Mouse (Mus musculus): Measurements from ENCODE around the gene Sbno1.
A peak's percentile ranks its signal among the peaks of the same experiment; 100 is the strongest.

Sbno1 gene

DNA sequence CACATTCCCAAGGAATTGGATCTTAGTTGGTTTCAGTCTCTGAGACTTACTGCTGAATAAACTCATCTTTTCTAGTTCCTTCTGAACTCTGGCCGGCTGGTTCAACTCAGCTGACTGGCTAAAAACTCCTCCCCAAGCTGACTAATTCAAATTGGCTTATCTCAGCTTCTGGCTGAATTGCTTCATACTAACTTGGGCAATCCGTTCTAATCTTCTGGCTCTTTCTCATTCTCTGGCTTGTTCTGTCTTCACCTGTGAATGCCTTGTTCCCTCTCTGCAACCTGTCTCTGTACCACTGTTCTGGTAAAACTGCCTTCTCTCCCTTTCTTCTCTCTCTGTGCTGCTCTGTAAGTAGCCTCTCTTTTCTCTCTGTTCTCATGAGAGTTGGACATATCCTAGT lies 16.8 kb upstream of the Sbno1 start:
- no peak for DNase-seq

DNA sequence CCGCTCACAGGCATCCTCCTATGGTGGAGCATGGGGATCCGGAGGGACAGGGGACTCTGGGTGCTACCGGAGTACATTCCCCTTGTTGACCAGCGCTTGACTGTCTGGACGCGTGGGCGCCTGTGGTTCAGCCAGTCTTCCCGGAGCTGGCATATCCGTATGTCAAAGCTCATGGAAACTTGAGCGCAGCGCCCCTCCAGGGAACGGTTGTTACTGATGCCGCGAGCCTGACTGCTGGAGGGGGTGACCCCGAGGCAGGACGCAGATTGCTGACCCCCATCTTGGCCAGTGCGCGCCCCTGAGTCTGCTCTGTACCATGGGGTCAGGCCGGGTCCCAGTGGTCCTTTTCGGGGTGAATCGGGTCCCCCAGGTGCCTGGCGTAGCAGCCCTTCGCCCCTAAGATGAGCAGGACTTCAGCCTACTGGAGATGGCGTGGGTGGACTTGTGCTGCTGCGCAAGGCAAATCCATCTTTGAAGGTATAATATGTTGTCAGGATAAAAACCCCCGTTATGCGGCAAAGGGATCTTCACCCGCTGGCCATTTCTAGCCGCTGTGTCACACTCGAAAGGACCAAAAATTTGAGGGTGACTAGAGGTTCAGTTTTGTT lies 14.4 kb upstream of the Sbno1 start:
- DNase-seq, result peak; percentile 62

GRCm38 (mm10) chr5:124439447-124440093 lies 13.8 kb upstream of the Sbno1 start, which contains the start of gene Kmt5a:
TSS of gene Kmt5a (plus strand) at chr5:124439930.
- peak; percentile 96 for DNase-seq

DNA sequence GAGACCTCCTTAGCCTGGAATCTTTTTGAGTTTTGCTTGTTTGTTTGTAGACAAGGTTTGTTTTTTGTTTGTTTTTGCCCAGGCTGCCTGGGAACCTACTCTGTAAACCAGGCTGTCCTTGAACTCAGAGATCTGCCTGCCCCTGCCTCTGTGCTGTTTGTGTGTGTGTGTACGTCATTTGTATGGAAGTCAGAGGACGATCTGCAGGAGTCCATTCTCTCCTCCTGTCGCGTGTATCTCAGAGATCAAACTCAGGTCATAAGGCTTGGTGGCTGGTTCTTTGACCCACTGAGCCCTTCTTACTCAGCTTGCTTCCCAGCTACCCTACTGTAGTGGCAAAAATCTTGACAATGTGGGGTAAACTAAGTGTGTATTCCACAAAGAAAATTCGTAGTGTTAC lies 12.9 kb upstream of the Sbno1 start:
- DNase-seq, result no peak

- no peak for DNase-seq
Measured at GRCm38 (mm10) chr5:124438229-124438628, 12.4 kb upstream of the Sbno1 start.

- DNase-seq, result no peak
Measured at GRCm38 (mm10) chr5:124433048-124433447, 7.2 kb upstream of the Sbno1 start.

DNA sequence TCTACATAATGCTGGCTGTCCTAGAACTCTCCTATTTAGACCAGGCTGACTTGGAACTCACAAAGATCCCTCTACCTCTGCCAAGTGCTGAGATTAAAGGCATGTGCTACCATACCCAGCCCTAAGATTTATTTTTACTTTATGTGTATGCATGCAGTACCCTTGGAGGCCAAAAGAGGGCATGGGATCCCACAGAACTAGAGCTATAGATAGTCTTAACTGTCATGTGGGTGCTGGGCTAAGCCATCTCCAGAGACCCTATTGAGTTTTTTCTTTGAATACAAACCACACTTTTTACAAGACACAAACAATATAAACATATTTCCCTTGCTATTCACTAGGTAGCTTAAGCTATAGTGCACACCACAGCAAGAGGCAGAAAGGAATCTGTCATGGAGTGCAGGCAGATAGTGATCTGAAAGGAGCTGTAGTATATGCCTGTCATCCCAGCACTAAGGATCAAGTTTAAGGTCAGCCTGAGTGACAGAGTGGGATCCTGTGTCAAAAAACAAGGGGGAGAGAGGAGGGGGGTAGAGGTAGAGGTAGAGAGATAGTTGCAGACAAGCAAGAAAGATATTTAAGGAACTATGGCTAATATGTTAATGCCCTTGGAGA lies 6.7 kb upstream of the Sbno1 start:
- DNase-seq, result peak; percentile 76

DNA sequence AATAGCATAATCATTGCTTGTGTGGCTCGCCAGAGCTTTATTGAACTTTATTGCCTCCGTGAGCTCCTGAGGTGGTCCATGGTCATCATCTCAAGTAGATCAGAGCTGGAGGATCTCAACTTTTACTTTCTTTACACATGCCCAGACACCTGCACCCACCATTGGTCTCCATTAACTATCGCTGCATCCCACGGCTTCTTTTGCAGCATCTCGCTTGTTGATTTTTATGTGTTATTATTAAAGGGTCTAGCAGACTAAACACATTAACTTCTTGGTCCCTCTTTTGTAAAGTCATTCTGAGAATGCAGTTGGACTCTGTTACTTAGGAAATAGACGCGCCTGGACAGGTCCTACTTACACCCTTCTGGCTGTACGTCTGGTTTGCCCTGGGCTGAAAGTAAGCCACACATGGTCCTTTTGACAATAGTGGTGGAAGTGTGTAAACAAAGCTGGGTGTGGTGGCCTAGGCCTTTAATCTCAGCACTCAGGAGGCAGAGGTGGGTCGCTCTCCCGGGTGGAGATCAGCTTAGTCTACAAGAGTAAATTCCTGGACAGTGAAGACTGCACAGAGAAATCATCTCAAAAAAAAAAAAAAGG lies 772 bp upstream of the Sbno1 start:
- DNase-seq, result no peak

GRCm38 (mm10) chr5:124424723-124425411 lies 934 bp downstream of the Sbno1 start:
- peak; percentile 29 for DNase-seq

GRCm38 (mm10) chr5:124424200-124424722 lies 1.5 kb downstream of the Sbno1 start:
- no peak for DNase-seq

DNA sequence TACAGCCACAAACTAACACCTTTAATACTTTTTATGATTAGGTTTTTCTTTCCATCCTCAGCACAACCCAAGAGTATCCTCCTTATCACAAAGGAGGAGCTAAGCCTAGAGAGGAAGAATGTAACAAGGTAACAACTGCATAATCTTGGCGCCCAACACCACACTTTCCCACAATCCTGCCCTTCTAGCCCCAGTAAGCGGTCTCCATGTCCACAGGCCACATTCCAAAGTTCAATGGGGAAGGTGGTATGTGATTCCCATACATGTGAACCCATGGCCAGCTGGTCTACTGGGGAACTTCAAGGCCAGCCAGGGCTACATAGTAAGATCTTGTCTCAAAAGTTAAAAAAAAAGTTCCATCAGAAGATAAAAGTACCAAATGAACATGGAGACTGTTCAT lies 4.0 kb downstream of the Sbno1 start:
- no peak for DNase-seq

DNA sequence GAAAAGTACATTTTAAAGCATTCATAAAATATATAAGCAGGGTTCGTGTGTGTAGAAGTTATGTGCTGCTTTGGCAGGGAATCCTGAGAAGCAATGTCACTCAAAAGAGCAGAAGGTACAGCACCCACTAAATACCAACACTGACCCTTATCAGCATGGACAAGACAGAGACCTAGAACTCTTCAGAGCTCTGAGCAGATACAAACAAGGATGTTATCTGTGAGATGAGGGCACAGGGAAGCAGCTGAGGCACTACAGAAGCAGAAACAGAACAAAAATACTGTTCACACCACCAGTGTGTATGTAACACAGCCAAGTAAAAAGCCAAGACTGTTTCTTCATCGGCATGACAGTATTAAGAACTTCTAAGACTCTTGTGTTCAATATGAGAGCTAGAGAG lies 6.9 kb downstream of the Sbno1 start:
- DNase-seq, result no peak

DNA sequence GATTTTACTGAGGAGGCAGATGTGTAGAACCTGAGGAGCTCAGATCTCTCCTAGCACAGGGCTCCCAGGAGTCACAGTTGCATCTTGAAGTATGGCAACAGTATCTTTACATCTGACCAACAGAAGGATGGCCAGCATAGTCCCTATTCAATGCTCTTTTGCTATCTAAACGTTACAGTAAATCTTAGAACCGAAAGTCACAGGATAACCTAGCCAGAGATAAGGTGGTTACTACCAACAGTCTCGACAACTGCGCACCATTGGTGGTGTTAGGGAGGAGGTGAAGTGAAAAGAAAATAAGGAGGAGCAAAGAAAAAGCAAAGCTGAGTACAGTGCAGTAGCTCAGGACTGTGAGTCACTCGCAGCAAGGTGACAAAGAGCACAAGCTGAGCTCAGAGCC lies 13.6 kb downstream of the Sbno1 start:
- no peak for DNase-seq

DNA sequence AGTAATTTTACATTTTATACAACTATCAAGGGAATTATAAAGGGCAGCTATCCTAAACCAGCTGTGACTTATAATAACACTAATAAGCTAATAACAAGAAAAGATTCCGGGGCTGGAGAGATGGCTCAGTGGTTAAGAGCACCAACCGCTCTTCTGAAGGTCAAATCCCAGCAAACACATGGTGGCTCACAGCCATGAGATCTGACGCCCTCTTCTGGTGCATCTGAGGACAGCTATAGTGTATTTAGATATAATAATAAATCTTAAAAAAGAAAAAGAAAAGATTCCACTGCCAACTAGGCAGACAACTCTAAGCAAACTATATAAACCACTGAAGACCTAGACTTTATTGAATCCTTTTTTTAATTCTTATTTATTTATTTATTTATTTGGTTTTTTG lies 15.0 kb downstream of the Sbno1 start:
- no peak for DNase-seq

DNA sequence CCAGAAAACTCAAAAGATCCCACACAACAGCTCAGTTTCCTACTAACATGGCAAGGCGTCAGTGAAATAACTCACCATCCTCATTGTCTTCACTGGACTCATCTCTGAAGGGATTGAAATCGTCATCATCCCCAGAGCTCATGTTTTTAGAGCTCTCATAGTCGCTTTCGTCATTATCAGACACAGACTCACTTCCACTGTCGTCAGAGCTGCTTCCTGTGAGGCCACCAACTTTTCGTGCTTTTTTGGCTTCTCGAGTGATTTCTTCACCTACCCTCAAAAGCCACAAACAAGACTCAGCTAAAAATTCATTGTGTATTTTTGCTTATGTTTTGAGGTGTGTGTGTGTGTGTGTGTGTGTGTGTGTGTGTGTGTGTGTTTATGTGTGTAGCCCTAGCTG lies 32.1 kb downstream of the Sbno1 start:
- DNase-seq, result no peak

GRCm38 (mm10) chr5:124392412-124392811 lies 33.4 kb downstream of the Sbno1 start:
- no peak for DNase-seq

DNA sequence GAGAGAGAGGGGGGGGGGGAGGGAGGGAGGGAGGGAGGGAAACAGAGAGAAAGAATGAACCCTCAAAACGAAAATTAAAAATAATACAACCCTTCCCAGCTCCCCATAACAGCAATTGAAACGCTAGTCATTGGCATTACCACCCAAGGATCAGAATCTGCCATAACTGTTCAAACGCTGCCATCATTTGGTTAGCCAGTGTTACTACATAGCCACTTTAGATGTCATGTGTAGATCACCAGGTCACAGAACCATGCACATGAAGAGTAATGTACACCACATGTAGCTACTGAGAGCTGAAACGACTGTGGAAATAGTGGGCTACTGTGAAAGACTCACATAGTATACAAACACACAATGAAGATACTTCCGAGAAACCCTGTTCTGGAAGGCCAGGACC lies 37.9 kb downstream of the Sbno1 start:
- DNase-seq, result no peak

DNA sequence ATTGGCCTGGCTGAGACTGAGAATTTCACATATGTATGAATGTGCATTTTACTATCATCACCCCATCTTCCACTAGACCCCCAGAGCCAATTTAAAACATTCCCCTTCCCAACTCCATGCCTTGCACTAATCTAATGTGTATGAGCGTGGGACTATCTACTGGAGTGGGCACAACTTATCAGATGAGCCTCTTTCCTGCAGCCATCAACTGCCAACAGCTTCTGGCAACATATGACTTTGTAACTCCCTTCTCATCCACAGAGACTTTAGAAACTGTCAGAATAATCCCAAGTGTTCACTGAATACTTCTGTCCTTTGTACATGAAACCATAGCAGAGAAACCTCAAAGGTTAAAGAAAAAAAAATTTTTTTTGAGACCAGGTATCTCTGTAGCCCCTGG lies 45.7 kb downstream of the Sbno1 start:
- DNase-seq, result no peak

DNA sequence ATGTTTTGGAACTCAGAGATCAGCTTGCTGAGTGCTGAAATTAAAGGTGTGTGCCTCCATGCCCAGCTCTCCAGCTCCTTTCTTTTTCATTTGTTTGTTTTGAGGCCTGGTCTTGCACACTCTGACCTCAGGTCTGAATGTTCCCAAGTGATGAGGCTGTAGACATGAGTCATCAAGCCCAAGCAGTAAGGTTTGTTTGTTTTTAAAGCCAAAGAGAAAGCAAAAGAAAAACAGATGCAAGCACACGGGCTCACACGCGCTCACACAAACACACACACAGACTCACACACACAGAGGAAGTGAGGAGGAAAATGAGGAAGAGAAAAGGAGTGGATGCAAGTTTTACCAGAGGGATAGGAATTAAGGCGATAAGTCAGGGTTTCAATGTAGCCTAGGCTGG lies 48.7 kb downstream of the Sbno1 start:
- DNase-seq, result no peak

- DNase-seq, result no peak
Measured at GRCm38 (mm10) chr5:124376401-124376800, 49.4 kb downstream of the Sbno1 start.

DNA sequence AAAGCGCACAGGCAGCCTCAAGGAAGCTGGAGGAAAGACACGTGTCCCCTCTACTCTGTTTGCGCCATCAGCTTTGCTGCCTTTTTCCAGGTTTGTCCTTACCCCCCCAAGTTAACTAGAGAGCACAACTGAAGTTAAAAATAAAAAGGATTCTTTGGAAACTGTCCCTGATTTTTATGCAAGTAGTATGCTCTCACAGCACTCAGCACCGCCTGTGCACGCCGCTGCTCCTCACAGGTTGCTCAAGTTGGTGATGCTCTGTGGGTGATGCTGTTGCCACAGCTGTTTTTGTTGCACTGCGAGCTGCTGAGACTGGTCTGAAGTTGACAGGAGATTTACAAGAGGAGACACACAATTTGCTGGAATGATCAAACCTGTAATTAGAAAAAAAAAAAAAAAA lies 51.5 kb downstream of the Sbno1 start:
- no peak for DNase-seq

- no peak for DNase-seq
Measured at GRCm38 (mm10) chr5:124366721-124367120, 59.1 kb downstream of the Sbno1 start.

DNA sequence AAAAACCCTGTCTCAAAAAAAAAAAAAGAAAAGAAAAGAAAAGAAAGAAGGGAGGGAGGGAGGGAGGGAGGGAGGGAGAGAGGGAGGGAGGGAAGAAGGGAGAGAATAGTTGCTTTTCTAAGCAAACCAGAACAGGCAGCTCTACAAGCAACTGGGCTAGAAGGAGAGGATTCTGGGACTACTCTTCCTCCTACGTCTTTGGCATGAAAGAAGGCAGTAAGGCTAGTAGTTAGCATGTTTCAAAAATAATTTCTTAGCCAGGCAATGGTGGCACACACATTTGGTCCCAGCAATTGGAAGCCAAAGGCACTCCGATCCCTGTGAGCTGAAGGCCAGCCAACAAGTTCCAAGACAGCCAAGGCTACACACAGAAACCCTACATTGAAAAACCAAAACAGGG lies 60.0 kb downstream of the Sbno1 start:
- DNase-seq, result peak; percentile 21
